Mouse (Mus musculus) thymus, adult 2 months (tissue): ENCODE data around the gene Gtf3c5.

Experiments used
- CTCF ChIP-seq: fragments of 200-500 bp; IDR thresholded peaks from 2 replicates; pipeline ENCODE4 v1.5.1; 2012; ENCODE audit warnings: mild to moderate bottlenecking, control low read depth, low read length, moderate library complexity, borderline replicate concordance; ENCODE audit not compliant: control insufficient read depth, poor library complexity, insufficient read depth; ENCODE audit errors: extremely low read depth
- POLR2A ChIP-seq: fragments of 200-500 bp; IDR thresholded peaks from 2 replicates; pipeline ENCODE4 v1.6.1; 2012; ENCODE audit warnings: mild to moderate bottlenecking, low read length, control low read depth, moderate library complexity; ENCODE audit not compliant: control insufficient read depth, poor library complexity, insufficient read depth; ENCODE audit errors: extremely low read depth

GRCm38 (mm10) chr2:28518231-28518630, 65.3 kb downstream of the Gtf3c5 start:
- TF ChIP-seq CTCF (no peak), POLR2A (no peak)
